Mouse (Mus musculus) heart, embryonic 10.5 days (tissue): ENCODE results near the gene Dna2. TPM values are rescaled to one million over a fixed set of nuclear protein-coding genes. Genes with fewer than 3 reads are reported as not detected.
"Not testable (repeated sequence)": the region's sequence is repeated elsewhere in the genome, so short reads cannot be mapped to it uniquely, and the experiment has no call there.

Source experiments
- DNase-seq: peaks from one replicate; pipeline ENCODE4 v3.0.0-alpha.2; 2017; ENCODE audit warnings: low spot score
- H3K27ac ChIP-seq: fragments of 300-500 bp; sonication (generic); 2 replicates; pipeline ENCODE4 v1.5.1; 2016; ENCODE audit warnings: mild to moderate bottlenecking
- H3K27me3 ChIP-seq: fragments of 300-500 bp; sonication (generic); 2 replicates; pipeline ENCODE4 v1.6.1; 2016; ENCODE audit warnings: mild to moderate bottlenecking; ENCODE audit not compliant: poor library complexity, insufficient read depth, severe bottlenecking
- H3K36me3 ChIP-seq: fragments of 300-500 bp; sonication (generic); 2 replicates; pipeline ENCODE4 v1.6.1; 2016; ENCODE audit warnings: mild to moderate bottlenecking, moderate library complexity
- H3K4me1 ChIP-seq: fragments of 300-500 bp; sonication (generic); 2 replicates; pipeline ENCODE4 v1.6.1; 2016; ENCODE audit warnings: mild to moderate bottlenecking
- H3K4me3 ChIP-seq: fragments of 300-500 bp; sonication (generic); 2 replicates; pipeline ENCODE4 v1.5.1; 2016; ENCODE audit warnings: mild to moderate bottlenecking, moderate library complexity
- H3K9me3 ChIP-seq: fragments of 300-500 bp; sonication (generic); 2 replicates; pipeline ENCODE4 v1.6.1; 2016; ENCODE audit warnings: mild to moderate bottlenecking, moderate library complexity
- WGBS: fragments of 180-500 bp; shearing (Covaris S2); methylation state at CpG from one replicate; pipeline ENCODE4 v1.1.7; 2016; 5-methylcytosine and 5-hydroxymethylcytosine counted together
- polyA plus RNA-seq: library from polyadenylated mRNA; unstranded; fragments of >200 nt; fragmentation: Nextera tagmentation; extraction: Ambion mirVana; gene quantifications from 2 replicates; pipeline ENCODE4 v1.2.1, GENCODE M21; 2016

Gene Dna2
- polyA plus RNA-seq, result 31.7 and 32.7 TPM in 2 replicates

GRCm38 (mm10) chr10:62946738-62947471 lies at the start of gene Dna2:
TSS of gene Dna2 (plus strand) at chr10:62947026.
- H3K9me3 ChIP-seq, result no peaks in the 10 kb centered on the region
- H3K27ac ChIP-seq, result peak within 1 kb of the TSS; percentile 97
- peak within 1 kb of the TSS; percentile 86 for H3K4me3 ChIP-seq
- H3K36me3 ChIP-seq, result peaks cover 53% of the 10 kb centered on the region
- under 1% methylated on average over 68 of the region's 68 CpGs for WGBS
- peak; percentile 93 for DNase-seq
- H3K27me3 ChIP-seq, result no peaks in the 10 kb centered on the region
- H3K4me1 ChIP-seq, result peaks cover 8% of the 10 kb centered on the region

DNA sequence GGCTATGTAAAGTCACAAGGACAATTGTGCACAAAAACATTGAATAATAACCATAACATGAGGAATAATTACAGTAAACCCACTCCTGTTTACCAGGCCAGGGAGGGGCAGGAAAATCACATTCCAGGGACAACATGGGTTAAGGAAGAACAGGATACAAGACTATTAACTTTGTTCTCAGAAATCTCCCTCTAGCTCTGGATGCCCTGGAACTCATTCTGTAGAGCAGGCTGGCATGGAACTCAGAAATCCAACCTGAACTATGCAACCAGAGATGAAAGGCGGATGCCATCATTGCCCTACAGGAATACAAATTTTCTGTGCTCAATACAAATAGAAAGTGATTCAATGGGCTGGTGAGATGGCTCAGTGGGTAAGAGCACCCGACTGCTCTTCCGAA lies 49.4 kb upstream of the Dna2 start:
- WGBS, result 88% methylated on average over 3 of the region's 3 CpGs
- no peak for DNase-seq

DNA sequence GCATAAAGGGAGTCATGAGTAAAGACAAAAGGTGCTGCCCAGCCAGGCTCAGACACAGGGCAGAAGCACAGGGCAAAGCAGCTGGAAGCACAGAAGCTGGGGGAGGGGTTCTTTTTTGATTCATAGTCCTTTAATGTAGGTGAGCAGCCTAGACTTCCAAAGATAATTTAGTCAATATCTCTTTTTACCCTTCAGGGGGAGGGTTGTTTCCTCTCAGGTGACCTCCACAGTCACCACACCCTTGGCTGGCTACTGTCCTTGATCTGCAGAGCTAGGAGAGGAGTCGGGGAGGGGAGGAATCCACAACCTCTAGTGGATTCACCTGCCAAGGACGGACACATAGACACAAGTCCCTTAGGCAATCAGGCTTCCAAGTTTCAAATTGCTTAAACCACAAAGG lies 48.8 kb upstream of the Dna2 start:
- Histone ChIP-seq H3K27ac (no peak overlapping the region), H3K27me3 (no peaks in the 10 kb centered on the region), H3K4me3 (no peak overlapping the region), H3K36me3 (no peaks in the 10 kb centered on the region), H3K9me3 (no peaks in the 10 kb centered on the region), H3K4me1 (no peaks in the 10 kb centered on the region; the same call in 1 of the 2 replicates)
- no peak for DNase-seq
- WGBS, result 88% methylated on average over 2 of the region's 2 CpGs

More for the DNA sequence above, 49.4 kb upstream of the Dna2 start:
- Histone ChIP-seq H3K4me3 (no peak overlapping the region), H3K4me1 (no peaks in the 10 kb centered on the region), H3K27ac (no peak overlapping the region), H3K27me3 (no peaks in the 10 kb centered on the region), H3K36me3 (no peaks in the 10 kb centered on the region), H3K9me3 (no peaks in the 10 kb centered on the region)

- no peak overlapping the region for H3K4me3 ChIP-seq
- no peak overlapping the region for H3K27ac ChIP-seq
- H3K4me1 ChIP-seq, result no peaks in the 10 kb centered on the region; the same call in 1 of the 2 replicates
- no peaks in the 10 kb centered on the region for H3K36me3 ChIP-seq
- no peak for DNase-seq
- WGBS, result 93% methylated on average over 4 of the region's 4 CpGs
- no peaks in the 10 kb centered on the region for H3K9me3 ChIP-seq
- no peaks in the 10 kb centered on the region for H3K27me3 ChIP-seq
Measured at GRCm38 (mm10) chr10:62900144-62900543, 46.7 kb upstream of the Dna2 start.

DNA sequence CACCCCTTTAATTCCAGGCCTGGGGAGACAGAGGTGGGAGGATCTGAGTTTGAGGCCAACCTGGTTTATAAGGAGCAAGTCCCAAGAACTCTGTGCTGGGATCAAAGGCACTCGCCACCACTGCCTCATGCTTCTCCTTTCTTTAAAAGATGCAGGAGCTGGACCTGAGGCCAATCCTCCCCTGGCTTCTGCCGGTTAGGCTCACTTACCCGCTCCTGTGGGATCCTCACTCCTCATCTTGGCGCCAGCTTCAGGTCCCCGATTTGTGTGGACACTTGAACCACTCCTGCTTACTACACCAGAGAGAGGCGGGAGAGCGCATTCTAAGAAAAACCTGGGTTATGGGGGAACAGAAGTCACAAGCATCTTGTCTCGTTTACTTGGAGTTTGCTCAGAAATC lies 45.0 kb upstream of the Dna2 start:
- no peaks in the 10 kb centered on the region for H3K9me3 ChIP-seq
- no peaks in the 10 kb centered on the region; the same call in 1 of the 2 replicates for H3K4me1 ChIP-seq
- no peaks in the 10 kb centered on the region for H3K27me3 ChIP-seq
- no peak overlapping the region for H3K27ac ChIP-seq
- 37% methylated on average over 8 of the region's 8 CpGs for WGBS
- no peak overlapping the region for H3K4me3 ChIP-seq
- H3K36me3 ChIP-seq, result no peaks in the 10 kb centered on the region
- no peak for DNase-seq

- Histone ChIP-seq H3K4me3 (no peak overlapping the region), H3K27ac (no peak overlapping the region), H3K27me3 (no peaks in the 10 kb centered on the region), H3K36me3 (no peaks in the 10 kb centered on the region), H3K4me1 (no peaks in the 10 kb centered on the region; the same call in 1 of the 2 replicates), H3K9me3 (no peaks in the 10 kb centered on the region)
- WGBS, result 57% methylated on average over 1 of the region's 1 CpGs
- no peak for DNase-seq
Measured at GRCm38 (mm10) chr10:62902829-62903228, 44.0 kb upstream of the Dna2 start.

DNA sequence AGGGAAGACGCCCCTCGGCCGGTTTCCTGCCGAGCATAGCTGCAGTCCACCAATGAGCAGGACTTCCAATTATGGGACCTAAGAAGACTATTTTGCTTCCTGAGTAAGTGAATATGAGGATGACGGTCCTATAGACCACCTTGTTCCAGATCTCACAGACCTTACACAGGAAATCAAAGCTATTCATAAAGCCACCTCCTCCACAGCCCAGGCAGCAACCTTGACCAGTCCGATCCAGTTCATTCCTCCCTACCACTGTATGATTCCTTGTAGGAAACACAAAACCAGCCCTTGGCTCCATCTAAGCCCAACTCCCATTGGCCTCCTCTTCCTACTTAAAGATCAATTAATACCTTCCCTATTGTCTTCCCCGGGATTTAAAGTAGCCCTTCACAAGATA lies 40.5 kb upstream of the Dna2 start:
- Histone ChIP-seq H3K36me3 (no peaks in the 10 kb centered on the region), H3K27ac (no peak overlapping the region), H3K4me3 (no peak overlapping the region), H3K9me3 (no peaks in the 10 kb centered on the region), H3K4me1 (no peaks in the 10 kb centered on the region; the same call in 1 of the 2 replicates), H3K27me3 (no peaks in the 10 kb centered on the region)
- DNase-seq, result no peak
- WGBS, result 88% methylated on average over 7 of the region's 7 CpGs

GRCm38 (mm10) chr10:62908896-62909295 lies 37.9 kb upstream of the Dna2 start, which contains the start of gene Tet1:
TSS of gene Tet1 (minus strand) at chr10:62908996.
- H3K27me3 ChIP-seq, H3K4me1 ChIP-seq, DNase-seq, H3K4me3 ChIP-seq, H3K27ac ChIP-seq, H3K36me3 ChIP-seq, H3K9me3 ChIP-seq: not testable (repeated sequence)
- WGBS, result no CpG with 5 or more reads among the region's 1 CpGs

GRCm38 (mm10) chr10:62911120-62911519 lies 35.7 kb upstream of the Dna2 start:
- 75% methylated on average over 2 of the region's 2 CpGs for WGBS
- Histone ChIP-seq H3K27me3 (no peaks in the 10 kb centered on the region), H3K36me3 (no peaks in the 10 kb centered on the region), H3K27ac (no peak overlapping the region), H3K4me3 (no peak overlapping the region), H3K9me3 (no peaks in the 10 kb centered on the region), H3K4me1 (peaks cover 9% of the 10 kb centered on the region)
- DNase-seq, result no peak

DNA sequence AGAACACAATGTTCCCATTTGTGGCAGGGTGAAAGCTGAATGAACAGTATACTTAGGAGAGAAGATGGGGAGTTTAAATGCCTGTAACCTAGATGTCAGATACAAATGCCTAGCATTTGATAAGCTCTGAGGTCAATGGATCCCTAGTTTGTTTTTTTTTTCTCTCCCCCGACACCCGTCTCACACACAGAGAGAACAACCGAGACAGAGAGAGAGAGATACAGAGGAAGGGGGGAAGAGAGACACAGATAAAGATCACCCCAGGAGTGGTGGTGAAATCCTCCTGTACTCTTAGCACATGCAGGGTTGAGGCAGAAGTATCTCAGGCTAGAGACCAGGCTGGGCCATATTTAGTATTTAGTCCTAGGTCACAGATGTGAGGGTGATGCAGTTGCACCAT lies 27.8 kb upstream of the Dna2 start:
- no peaks in the 10 kb centered on the region for H3K9me3 ChIP-seq
- WGBS, result 39% methylated on average over 3 of the region's 3 CpGs
- H3K27ac ChIP-seq, result no peak overlapping the region
- peaks cover 15% of the 10 kb centered on the region for H3K4me1 ChIP-seq
- DNase-seq, result no peak
- no peaks in the 10 kb centered on the region for H3K27me3 ChIP-seq
- H3K36me3 ChIP-seq, result no peaks in the 10 kb centered on the region
- H3K4me3 ChIP-seq, result no peak overlapping the region

GRCm38 (mm10) chr10:62919925-62920765 lies 26.7 kb upstream of the Dna2 start, which contains the start of gene Slc25a16:
TSS of gene Slc25a16 (plus strand) at chr10:62920633.
- 3% methylated on average over 50 of the region's 50 CpGs for WGBS
- peak within 1 kb of the TSS; percentile 100 for H3K4me3 ChIP-seq
- peak; percentile 95 for DNase-seq
- H3K4me1 ChIP-seq, result peaks cover 7% of the 10 kb centered on the region
- H3K27me3 ChIP-seq, result no peaks in the 10 kb centered on the region
- H3K27ac ChIP-seq, result peak within 1 kb of the TSS; percentile 97
- H3K9me3 ChIP-seq, result no peaks in the 10 kb centered on the region
- no peaks in the 10 kb centered on the region for H3K36me3 ChIP-seq

DNA sequence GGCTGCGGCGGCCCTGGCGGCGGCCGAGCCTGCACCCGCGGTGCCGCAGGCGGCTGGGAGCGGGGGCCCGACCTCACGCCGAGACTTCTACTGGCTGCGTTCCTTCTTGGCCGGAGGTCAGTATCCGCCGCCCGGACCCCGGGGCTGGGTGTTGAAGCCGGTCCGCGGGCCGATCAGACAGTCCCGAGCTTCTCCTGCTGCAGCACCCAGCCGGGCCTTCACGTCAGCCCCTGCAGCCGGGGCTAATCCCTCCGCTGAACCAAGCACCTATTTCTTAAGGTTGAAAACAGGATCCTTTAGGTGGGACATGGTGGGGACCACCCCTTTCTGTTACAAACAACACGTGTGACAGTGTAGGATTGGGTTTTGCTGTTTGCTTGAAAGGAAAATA lies 26.1 kb upstream of the Dna2 start:
- peak overlapping the region; percentile 97 for H3K27ac ChIP-seq
- 0% methylated on average over 29 of the region's 29 CpGs for WGBS

DNA sequence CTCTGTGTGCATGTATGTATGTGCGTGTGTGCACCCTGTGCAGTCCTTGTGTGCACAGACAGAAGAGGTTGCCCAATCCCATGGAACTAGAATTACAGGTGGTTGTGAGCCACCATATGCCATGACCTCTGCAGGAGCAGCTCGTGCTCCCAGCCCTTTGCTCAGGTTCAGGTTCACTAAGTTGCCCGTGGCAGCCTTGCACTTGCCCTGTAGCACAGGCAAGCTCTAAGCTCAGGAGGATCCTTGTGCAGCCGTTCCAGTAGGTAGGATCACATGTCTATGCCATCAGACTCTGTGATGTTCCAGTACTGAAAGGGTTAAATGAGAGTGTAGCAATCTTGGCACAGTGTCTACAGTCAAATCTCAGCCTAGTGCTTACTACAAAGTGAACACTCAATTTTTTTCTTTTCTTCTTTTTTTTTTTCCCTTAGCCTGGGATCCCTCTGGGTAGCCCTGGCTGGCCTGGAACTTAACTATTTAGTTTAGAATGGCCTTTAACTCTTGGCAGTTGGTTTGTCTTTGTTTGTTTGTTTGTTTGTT lies 22.7 kb upstream of the Dna2 start:
- H3K4me1 ChIP-seq, result peaks cover 7% of the 10 kb centered on the region
- no peaks in the 10 kb centered on the region for H3K27me3 ChIP-seq
- no peak for DNase-seq
- 92% methylated on average over 4 of the region's 4 CpGs for WGBS
- H3K9me3 ChIP-seq, result no peaks in the 10 kb centered on the region
- H3K4me3 ChIP-seq, result no peak overlapping the region
- H3K27ac ChIP-seq, result no peak overlapping the region
- peaks cover 12% of the 10 kb centered on the region for H3K36me3 ChIP-seq

More for the DNA sequence above, 26.1 kb upstream of the Dna2 start:
- H3K4me1 ChIP-seq, result peaks cover 7% of the 10 kb centered on the region
- DNase-seq, result no peak
- H3K27me3 ChIP-seq, result no peaks in the 10 kb centered on the region
- no peaks in the 10 kb centered on the region for H3K36me3 ChIP-seq
- no peaks in the 10 kb centered on the region for H3K9me3 ChIP-seq
- peak overlapping the region; percentile 100 for H3K4me3 ChIP-seq
